Mouse (Mus musculus): ENCODE data around the gene Defb46.

DNA sequence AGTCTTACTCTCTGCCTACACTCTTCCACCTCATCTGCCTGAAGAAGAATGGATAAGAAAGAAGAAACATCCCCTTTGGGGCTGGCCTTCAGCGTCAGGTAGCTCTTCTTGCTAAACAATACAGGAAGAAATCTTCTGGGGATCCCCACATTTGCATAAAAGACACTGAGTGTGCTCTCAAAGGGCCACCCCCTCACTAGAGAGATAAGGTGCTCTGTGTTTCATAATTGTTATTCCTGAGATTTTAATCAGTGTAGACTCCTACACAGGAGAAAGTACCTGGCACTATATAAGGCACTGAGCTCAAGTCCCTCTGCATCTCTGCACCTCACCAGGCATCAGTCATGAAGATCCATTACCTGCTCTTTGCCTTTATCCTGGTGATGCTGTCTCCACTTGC lies 14.6 kb upstream of the Defb46 start, which contains the start of gene Defb6:
- TF ChIP-seq CTCF (IDR thresholded peaks at IDR 0.05; ENCODE audit: control insufficient read depth, insufficient read depth, insufficient read length) (no peak), MYOD1 (IDR thresholded peaks at IDR 0.05; ENCODE audit: control insufficient read depth, insufficient read length, low read depth) (no peak), USF1 (IDR thresholded peaks at IDR 0.05; ENCODE audit: low read depth) (no peak), MYOG (IDR thresholded peaks at IDR 0.05; ENCODE audit: control insufficient read depth, extremely low read depth, insufficient read length) (no peak)
